Comparison of ENCODE assay signal across 9 mouse cellular contexts in genomic region chrX:161033235-161033803, GRCm38 (mm10). TPM values are rescaled to one million over a fixed set of nuclear protein-coding genes. Genes with fewer than 3 reads are reported as not detected.
DNase-seq lines count a peak whose midpoint lies in the region; ATAC-seq and TF ChIP-seq lines count a peak whose summit lies in the region.
"Had no signal": no experiment of that assay in that cellular context is flagged by ENCODE, and none has a peak within 500 bp of the region (broad histone marks: within the 10 kb centered on the region; RNA-seq: fewer than 3 reads in every experiment).

No protein-coding gene starts in this region.

- peak; percentile 86 for TF ChIP-seq CTCF in layer of hippocampus, adult 2 months (conservative IDR thresholded peaks at IDR 0.05)

- no peak overlapping the region for H3K27ac ChIP-seq in forebrain, embryonic 14.5 days (ENCODE audit: low read depth, low read length)
- H3K27ac ChIP-seq in layer of hippocampus, adult 2 months = no peak overlapping the region
- no peak overlapping the region for H3K27ac ChIP-seq in midbrain, embryonic 16.5 days (ENCODE audit: low read length)

- no peaks in the 10 kb centered on the region for H3K9me3 ChIP-seq in forebrain, embryonic 14.5 days (replicated peaks; ENCODE audit: control insufficient read depth, low read length)
- no peaks in the 10 kb centered on the region for H3K9me3 ChIP-seq in midbrain, embryonic 16.5 days (replicated peaks; ENCODE audit: control insufficient read depth, low read length, poor library complexity, severe bottlenecking)
- H3K9me3 ChIP-seq: megakaryocyte, embryonic 14.5 days had no signal

- H3K36me3 ChIP-seq in forebrain, embryonic 14.5 days (ENCODE audit: control insufficient read depth, insufficient read depth, low read length) = no peaks in the 10 kb centered on the region
- H3K36me3 ChIP-seq in midbrain, embryonic 16.5 days (ENCODE audit: control insufficient read depth, insufficient read depth, low read length) = no peaks in the 10 kb centered on the region

- H3K4me2 ChIP-seq in forebrain, embryonic 14.5 days (ENCODE audit: low read length) = no peak overlapping the region
- no peak overlapping the region for H3K4me2 ChIP-seq in midbrain, embryonic 16.5 days (ENCODE audit: low read length)

- no peak overlapping the region for H3K4me3 ChIP-seq in forebrain, embryonic 14.5 days (ENCODE audit: low read depth, low read length)
- no peak overlapping the region for H3K4me3 ChIP-seq in layer of hippocampus, adult 2 months
- H3K4me3 ChIP-seq in midbrain, embryonic 16.5 days (ENCODE audit: low read depth, low read length) = no peak overlapping the region
- H3K4me3 ChIP-seq: megakaryocyte, embryonic 14.5 days had no signal

- no peaks in the 10 kb centered on the region for H3K4me1 ChIP-seq in forebrain, embryonic 14.5 days (ENCODE audit: control insufficient read depth, insufficient read depth, low read length)
- no peaks in the 10 kb centered on the region for H3K4me1 ChIP-seq in midbrain, embryonic 16.5 days (ENCODE audit: control insufficient read depth, insufficient read depth, low read length)
- H3K4me1 ChIP-seq: megakaryocyte, embryonic 14.5 days had no signal

- no peaks in the 10 kb centered on the region for H3K27me3 ChIP-seq in forebrain, embryonic 14.5 days (replicated peaks; ENCODE audit: control insufficient read depth, insufficient read depth, low read length)
- H3K27me3 ChIP-seq in midbrain, embryonic 16.5 days (ENCODE audit: control insufficient read depth, insufficient read depth, low read depth, low read length) = no peaks in the 10 kb centered on the region

- peak; percentile 63 for ATAC-seq in forebrain, embryonic 14.5 days
- 0 out of 2 replicates have a peak, but pooled peaks have one; percentile 51 for ATAC-seq in midbrain, embryonic 16.5 days

- WGBS in forebrain, embryonic 14.5 days = 47% methylated on average over 3 of the region's 3 CpGs
- 46% methylated on average over 3 of the region's 3 CpGs for WGBS in midbrain, embryonic 16.5 days

- peak; percentile 19 for DNase-seq in left cerebral cortex, adult 11 months (ENCODE audit: low spot score)
- no peak for DNase-seq in left cerebral cortex, adult 8-10 months (ENCODE audit: low spot score in 2 of 2)
- peak; percentile 34 for DNase-seq in ES-CJ7 (ENCODE audit: low read depth, low spot score)
- peak; percentile 17 for DNase-seq in c-Kit-positive CD71-negative TER-119-negative erythroid progenitor cells, embryonic 14.5 days (ENCODE audit: low read depth)
- DNase-seq in forebrain, embryonic 14.5 days (ENCODE audit: low spot score) = peak; percentile 73
- DNase-seq in layer of hippocampus, adult 2 months (ENCODE audit: low spot score in 2 of 2) = peak; percentile 13 to 50
- no peak for DNase-seq in testis, postnatal 10 days (ENCODE audit: low spot score)

- no peak overlapping the region for H3K9ac ChIP-seq in forebrain, embryonic 14.5 days (ENCODE audit: low read length)
- no peak overlapping the region for H3K9ac ChIP-seq in midbrain, embryonic 16.5 days (ENCODE audit: low read depth, low read length)

RNA-seq across cellular contexts. Expression of gene Cdkl5, which starts 38.8 kb away (rescaled TPM):
- total RNA-seq in left cerebral cortex, adult 8-10 months (2022) = 100 to 1,000 TPM; 136 to 177 (median 147) TPM
- polyA plus RNA-seq in forebrain, embryonic 14.5 days (2014; fragmentation: Nextera tagmentation; extraction: Ambion mirVana) = 5.5 and 8.9 TPM in 2 replicates
- total RNA-seq in layer of hippocampus, adult 2 months (2021) = 100 to 1,000 TPM; 109 to 113 TPM
- 4.7 and 4.8 TPM in 2 replicates for polyA plus RNA-seq in midbrain, embryonic 16.5 days (2015; fragmentation: Nextera tagmentation; extraction: Ambion mirVana)

Comparison
In these comparisons a context has a peak if more than half of its experiments do, and no peak if none do; other contexts are left out.
1. DNase-seq: peak in left cerebral cortex, adult 11 months (single experiment), ES-CJ7 (single experiment), c-Kit-positive CD71-negative TER-119-negative erythroid progenitor cells, embryonic 14.5 days (single experiment), forebrain, embryonic 14.5 days (single experiment) and layer of hippocampus, adult 2 months (2 of 2); none in left cerebral cortex, adult 8-10 months (0 of 2) and testis, postnatal 10 days (single experiment).